Mouse (Mus musculus): Measurements from ENCODE around the gene Slc12a9. TPM values are rescaled to one million over a fixed set of nuclear protein-coding genes. Genes with fewer than 3 reads are reported as not detected.
"Not testable (repeated sequence)": the region's sequence is repeated elsewhere in the genome, so short reads cannot be mapped to it uniquely, and the experiment has no call there.

Gene Slc12a9
- polyA plus RNA-seq, 1 experiment from 2014 or later, result 20.1 TPM

- Histone ChIP-seq H3K4me3 (no peak overlapping the region), H3K27ac (replicated peaks) (no peak overlapping the region), H3K4me2 (replicated peaks) (no peak overlapping the region), H3K36me3 (peaks cover 7% of the 10 kb centered on the region), H3K9me3 (no peaks in the 10 kb centered on the region), H3K9ac (replicated peaks) (no peak overlapping the region), H3K4me1 (peaks cover 46% of the 10 kb centered on the region), H3K27me3 (peaks cover 27% of the 10 kb centered on the region)
- 22% methylated on average over 15 of the region's 15 CpGs for WGBS
- ATAC-seq (replicated peaks), result no peak
Observed at GRCm38 (mm10) chr5:137290677-137291076, 42.7 kb downstream of the Slc12a9 start.

GRCm38 (mm10) chr5:137289591-137290365, 43.6 kb downstream of the Slc12a9 start:
- no peak for ATAC-seq (replicated peaks)
- no peaks in the 10 kb centered on the region for H3K36me3 ChIP-seq
- peaks cover 27% of the 10 kb centered on the region for H3K27me3 ChIP-seq
- peak overlapping the region; percentile 97 for H3K4me2 ChIP-seq (replicated peaks)
- no peak overlapping the region for H3K27ac ChIP-seq (replicated peaks)
- 61% methylated on average over 13 of the region's 13 CpGs for WGBS
- no peak overlapping the region for H3K9ac ChIP-seq (replicated peaks)
- H3K9me3 ChIP-seq, result no peaks in the 10 kb centered on the region
- peak overlapping the region; percentile 53 for H3K4me3 ChIP-seq
- peaks cover 39% of the 10 kb centered on the region for H3K4me1 ChIP-seq

- Histone ChIP-seq H3K27ac (replicated peaks) (no peak overlapping the region), H3K4me1 (peaks cover 36% of the 10 kb centered on the region), H3K27me3 (peaks cover 27% of the 10 kb centered on the region), H3K4me3 (peak overlapping the region; percentile 53), H3K9me3 (no peaks in the 10 kb centered on the region), H3K4me2 (replicated peaks) (peak overlapping the region; percentile 97), H3K36me3 (no peaks in the 10 kb centered on the region), H3K9ac (replicated peaks) (0 out of 2 replicates have a peak overlapping the region, but pooled peaks have one; percentile 7)
- no peak for ATAC-seq (replicated peaks)
- WGBS, result 1% methylated on average over 25 of the region's 25 CpGs
Observed at GRCm38 (mm10) chr5:137288999-137289470, 44.4 kb downstream of the Slc12a9 start.

- H3K9ac ChIP-seq (replicated peaks), result peak overlapping the region; percentile 40
- H3K27me3 ChIP-seq, result peaks cover 27% of the 10 kb centered on the region
- H3K4me3 ChIP-seq, result peak overlapping the region; percentile 53
- peaks cover 27% of the 10 kb centered on the region for H3K4me1 ChIP-seq
- peak; percentile 15; the same call in 1 of the 2 replicates for ATAC-seq (replicated peaks)
- 0 out of 2 replicates have a peak overlapping the region, but pooled peaks have one; percentile 36 for H3K27ac ChIP-seq (replicated peaks)
- H3K4me2 ChIP-seq (replicated peaks), result peak overlapping the region; percentile 97
- no peaks in the 10 kb centered on the region for H3K9me3 ChIP-seq
- H3K36me3 ChIP-seq, result no peaks in the 10 kb centered on the region
- under 1% methylated on average over 50 of the region's 65 CpGs for WGBS
Observed at GRCm38 (mm10) chr5:137287953-137288743, 45.2 kb downstream of the Slc12a9 start.

- Histone ChIP-seq H3K36me3 (no peaks in the 10 kb centered on the region), H3K4me1 (peaks cover 21% of the 10 kb centered on the region), H3K4me3 (peak within 1 kb of the TSS; percentile 53), H3K9ac (replicated peaks) (peak within 1 kb of the TSS; percentile 40), H3K27me3 (peaks cover 27% of the 10 kb centered on the region), H3K27ac (replicated peaks) (peak within 1 kb of the TSS; percentile 36; the same call in 1 of the 2 replicates), H3K9me3 (no peaks in the 10 kb centered on the region), H3K4me2 (replicated peaks) (peak within 1 kb of the TSS; percentile 97)
- under 1% methylated on average over 40 of the region's 40 CpGs for WGBS
- ATAC-seq (replicated peaks), result peak; percentile 66
Observed at GRCm38 (mm10) chr5:137287032-137287952, 46.1 kb downstream of the Slc12a9 start, which contains the start of gene Ache. Ache (plus strand) TSS chr5:137287519.

GRCm38 (mm10) chr5:137286655-137287031, 46.8 kb downstream of the Slc12a9 start:
- no peaks in the 10 kb centered on the region for H3K36me3 ChIP-seq
- H3K27ac ChIP-seq (replicated peaks), result peak overlapping the region; percentile 32; the same call in 1 of the 2 replicates
- H3K4me2 ChIP-seq (replicated peaks), result peak overlapping the region; percentile 97
- WGBS, result under 1% methylated on average over 16 of the region's 16 CpGs
- peak overlapping the region; percentile 53 for H3K4me3 ChIP-seq
- peak; percentile 75 for ATAC-seq (replicated peaks)
- no peaks in the 10 kb centered on the region for H3K9me3 ChIP-seq
- H3K4me1 ChIP-seq, result peaks cover 21% of the 10 kb centered on the region
- H3K27me3 ChIP-seq, result peaks cover 27% of the 10 kb centered on the region
- H3K9ac ChIP-seq (replicated peaks), result peak overlapping the region; percentile 40; the same call in 1 of the 2 replicates

GRCm38 (mm10) chr5:137285986-137286385, 47.4 kb downstream of the Slc12a9 start:
- no peaks in the 10 kb centered on the region for H3K9me3 ChIP-seq
- no peak overlapping the region for H3K27ac ChIP-seq (replicated peaks)
- H3K4me3 ChIP-seq, result no peak overlapping the region
- H3K4me1 ChIP-seq, result peaks cover 21% of the 10 kb centered on the region
- H3K9ac ChIP-seq (replicated peaks), result no peak overlapping the region
- H3K36me3 ChIP-seq, result no peaks in the 10 kb centered on the region
- peaks cover 27% of the 10 kb centered on the region for H3K27me3 ChIP-seq
- H3K4me2 ChIP-seq (replicated peaks), result no peak overlapping the region; the same call in 1 of the 2 replicates
- no peak for ATAC-seq (replicated peaks)
- 62% methylated on average over 7 of the region's 7 CpGs for WGBS

- no peak for ATAC-seq (replicated peaks)
- Histone ChIP-seq H3K4me3 (no peak overlapping the region), H3K9me3 (no peaks in the 10 kb centered on the region), H3K4me2 (replicated peaks) (no peak overlapping the region), H3K36me3 (no peaks in the 10 kb centered on the region), H3K27me3 (peaks cover 20% of the 10 kb centered on the region), H3K4me1 (peaks cover 21% of the 10 kb centered on the region), H3K9ac (replicated peaks) (no peak overlapping the region), H3K27ac (replicated peaks) (no peak overlapping the region)
- WGBS, result 69% methylated on average over 5 of the region's 5 CpGs
Observed at GRCm38 (mm10) chr5:137285045-137285444, 48.4 kb downstream of the Slc12a9 start.

GRCm38 (mm10) chr5:137284411-137284810, 49.0 kb downstream of the Slc12a9 start:
- not testable (repeated sequence) for H3K9ac ChIP-seq (replicated peaks); H3K4me2 ChIP-seq (replicated peaks); ATAC-seq (replicated peaks); H3K4me3 ChIP-seq; H3K36me3 ChIP-seq; H3K9me3 ChIP-seq; H3K27ac ChIP-seq (replicated peaks)
- WGBS, result 79% methylated on average over 5 of the region's 6 CpGs
- Histone ChIP-seq H3K4me1 (peaks cover 21% of the 10 kb centered on the region), H3K27me3 (peaks cover 14% of the 10 kb centered on the region)

GRCm38 (mm10) chr5:137277360-137278342, 55.7 kb downstream of the Slc12a9 start:
- no peak for ATAC-seq (replicated peaks)

More at GRCm38 (mm10) chr5:137277360-137278342, 55.7 kb downstream of the Slc12a9 start:
- Histone ChIP-seq H3K36me3 (no peaks in the 10 kb centered on the region), H3K27ac (replicated peaks) (no peak overlapping the region), H3K4me3 (no peak overlapping the region), H3K4me1 (no peaks in the 10 kb centered on the region), H3K27me3 (0 out of 2 replicates have a peak, but pooled peaks cover 3% of the 10 kb centered on the region), H3K4me2 (replicated peaks) (no peak overlapping the region), H3K9me3 (no peaks in the 10 kb centered on the region), H3K9ac (replicated peaks) (no peak overlapping the region)
- whole genome bisulfite sequencing, result 52% methylated on average over 18 of the region's 18 CpGs
